Mouse (Mus musculus) heart, embryonic 14.5 days (tissue): ENCODE measurements around the gene Pnpla2. TPM values are rescaled to one million over a fixed set of nuclear protein-coding genes. Genes with fewer than 3 reads are reported as not detected.
"Not testable (repeated sequence)": the region's sequence is repeated elsewhere in the genome, so short reads cannot be mapped to it uniquely, and the experiment has no call there.

Experiments
- ATAC-seq: fragments of 200-750 bp; cut with Nextera tagmentation; 2 replicates; pipeline ENCODE4 v1.8.0; 2017; ENCODE audit warnings: low read depth, moderate TSS enrichment; ENCODE audit not compliant: insufficient number of reproducible peaks, insufficient read depth, low FRiP score
- H3K27ac ChIP-seq, 2 experiments: fragments of 200-500 bp in 1 of 2; fragments of 300-500 bp in 1 of 2; sonication (generic) in 1 of 2; replicated peaks in 1 of 2; 2 replicates each; pipeline ENCODE4 v1.5.1; 2012 to 2014; ENCODE audit warnings: low read depth in 2 of 2, low read length in 2 of 2, control low read depth in 1 of 2, mild to moderate bottlenecking in 1 of 2, mixed read lengths in 1 of 2; ENCODE audit not compliant: control insufficient read depth in 1 of 2, insufficient read depth in 1 of 2
- H3K27me3 ChIP-seq: fragments of 300-500 bp; sonication (generic); 2 replicates; pipeline ENCODE4 v1.6.1; 2014; ENCODE audit warnings: mild to moderate bottlenecking, low read length, control low read depth; ENCODE audit not compliant: control insufficient read depth, insufficient read depth
- H3K36me3 ChIP-seq: fragments of 300-500 bp; sonication (generic); 2 replicates; pipeline ENCODE4 v1.6.1; 2014; ENCODE audit warnings: mild to moderate bottlenecking, control low read depth, low read length, mixed read lengths; ENCODE audit not compliant: control insufficient read depth, insufficient read depth
- H3K4me1 ChIP-seq, 2 experiments: fragments of 200-500 bp in 1 of 2; fragments of 300-500 bp in 1 of 2; sonication (generic) in 1 of 2; 2 replicates each; pipeline ENCODE4 v1.6.1; 2012 to 2014; ENCODE audit warnings: low read length in 2 of 2, control low read depth in 1 of 2, mixed read lengths in 1 of 2; ENCODE audit not compliant: control insufficient read depth in 2 of 2, insufficient read depth in 2 of 2
- H3K4me2 ChIP-seq: fragments of 300-500 bp; sonication (generic); 2 replicates; pipeline ENCODE4 v1.6.1; 2014; ENCODE audit warnings: mild to moderate bottlenecking, low read length
- H3K4me3 ChIP-seq, 2 experiments: fragments of 200-500 bp in 1 of 2; fragments of 300-500 bp in 1 of 2; sonication (generic) in 1 of 2; 2 replicates each; pipeline ENCODE4 v1.5.1; 2012 to 2014; ENCODE audit warnings: low read length in 2 of 2, mild to moderate bottlenecking in 2 of 2, control low read depth in 1 of 2, low read depth in 1 of 2, moderate library complexity in 1 of 2; ENCODE audit not compliant: control insufficient read depth in 1 of 2, insufficient read depth in 1 of 2
- H3K9ac ChIP-seq: fragments of 300-500 bp; sonication (generic); 2 replicates; pipeline ENCODE4 v1.6.1; 2014; ENCODE audit warnings: mild to moderate bottlenecking, low read length
- H3K9me3 ChIP-seq: fragments of 300-500 bp; sonication (generic); 2 replicates; pipeline ENCODE4 v1.6.1; 2016; ENCODE audit warnings: low read length, control low read depth; ENCODE audit not compliant: control insufficient read depth
- WGBS: fragments of 180-500 bp; shearing (Covaris S2); extraction: QIAGEN DNeasy Blood & Tissue Kit; methylation state at CpG from one replicate; pipeline ENCODE4 v1.1.7; 2014; 5-methylcytosine and 5-hydroxymethylcytosine counted together
- polyA plus RNA-seq: library from polyadenylated mRNA; unstranded; fragments of >200 nt; fragmentation: Nextera tagmentation; extraction: Ambion mirVana; gene quantifications from 2 replicates; pipeline ENCODE4 v1.2.1, GENCODE M21; 2014

Gene Pnpla2
- 48.7 and 49.0 TPM in 2 replicates for polyA plus RNA-seq

DNA sequence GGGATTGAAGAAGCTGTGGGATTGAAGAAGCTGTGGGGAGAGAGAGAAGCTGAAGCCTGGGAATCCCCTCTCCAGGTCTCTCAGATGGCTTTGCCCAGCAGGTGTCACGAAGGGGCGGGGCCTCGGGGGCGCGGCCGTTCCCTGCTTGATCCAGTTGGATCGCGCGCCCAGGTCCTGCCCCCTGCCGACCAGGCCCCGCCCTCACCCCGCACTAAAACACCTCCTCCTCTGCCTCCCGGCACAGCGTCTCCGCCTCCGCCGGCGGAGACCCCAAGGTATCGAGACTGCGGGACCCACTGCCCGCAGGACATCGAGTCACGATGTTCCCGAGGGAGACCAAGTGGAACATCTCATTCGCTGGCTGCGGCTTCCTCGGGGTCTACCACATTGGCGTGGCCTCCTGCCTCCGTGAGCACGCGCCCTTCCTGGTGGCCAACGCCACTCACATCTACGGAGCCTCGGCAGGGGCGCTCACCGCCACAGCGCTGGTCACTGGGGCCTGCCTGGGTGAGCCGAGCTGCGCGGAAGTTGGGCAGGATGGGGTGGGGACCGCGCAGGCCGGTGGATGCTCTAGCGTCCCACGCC, at the start of gene Pnpla2:
Gene Pnpla2, plus strand, starts transcription at position 232 of the 585 bp plus-strand sequence.
- peak; percentile 81 for ATAC-seq

DNA sequence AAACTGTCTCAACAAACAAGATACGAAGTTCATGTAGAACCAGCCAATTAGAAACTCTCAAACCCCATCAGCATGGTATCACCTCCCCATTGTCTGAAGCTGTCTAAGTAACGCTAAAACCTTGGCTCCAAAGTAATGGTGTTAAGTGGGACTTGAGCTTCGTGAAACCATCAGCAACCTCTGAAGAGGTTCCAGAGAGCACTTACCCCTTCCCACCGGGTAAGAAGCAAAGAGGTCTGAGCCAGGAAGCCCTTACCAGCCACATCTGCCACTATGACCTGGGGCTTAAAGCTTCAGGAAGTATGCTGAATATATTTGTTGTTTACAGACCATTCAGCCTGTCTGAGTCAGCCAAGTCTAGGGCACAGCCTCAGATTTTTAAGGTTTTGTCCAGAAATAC, 49.5 kb upstream of the Pnpla2 start:
- Histone ChIP-seq H3K27ac (no peak overlapping the region), H3K27me3 (no peaks in the 10 kb centered on the region), H3K9me3 (no peaks in the 10 kb centered on the region), H3K4me1 (peaks cover 2 to 4% of the 10 kb centered on the region in 2 experiments; a peak in 1 of 4 replicates), H3K9ac (no peak overlapping the region), H3K4me2 (no peak overlapping the region), H3K36me3 (peaks cover 66% of the 10 kb centered on the region), H3K4me3 (no peak overlapping the region)
- 67% methylated on average over 4 of the region's 4 CpGs for WGBS
- no peak for ATAC-seq

More for the DNA sequence above, at the start of gene Pnpla2:
- H3K27ac ChIP-seq: peak within 1 kb of the TSS; percentile 84 to 88
- peak within 1 kb of the TSS; percentile 85 for H3K9ac ChIP-seq
- no peaks in the 10 kb centered on the region for H3K9me3 ChIP-seq
- H3K4me2 ChIP-seq: peak within 1 kb of the TSS; percentile 94
- peaks cover 7 to 12% of the 10 kb centered on the region in 2 experiments; a peak in 3 of 4 replicates for H3K4me1 ChIP-seq
- H3K4me3 ChIP-seq: peak within 1 kb of the TSS; percentile 63 to 74
- H3K27me3 ChIP-seq: no peaks in the 10 kb centered on the region
- under 1% methylated on average over 44 of the region's 45 CpGs for WGBS
- peaks cover 49% of the 10 kb centered on the region for H3K36me3 ChIP-seq

DNA sequence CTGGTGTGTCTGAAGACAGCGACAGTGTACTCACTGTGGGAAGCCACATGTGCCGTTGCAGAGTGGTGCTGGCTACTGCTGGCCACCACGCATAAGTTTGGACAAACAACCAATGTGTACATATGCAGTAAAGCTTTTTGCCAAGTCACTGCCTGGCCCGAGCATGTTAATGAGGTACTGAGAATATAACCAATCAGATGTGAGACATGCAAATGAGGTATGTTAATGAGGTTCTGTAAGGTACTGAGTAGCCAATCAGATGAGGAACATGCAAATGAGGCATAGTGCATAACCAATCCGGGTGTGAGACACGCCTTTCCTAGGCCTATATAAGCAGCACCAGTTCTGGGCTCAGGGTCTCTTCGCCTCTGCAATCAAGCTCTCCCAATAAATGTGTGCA, 47.3 kb upstream of the Pnpla2 start:
- not testable (repeated sequence) for H3K4me3 ChIP-seq, H3K9ac ChIP-seq, H3K27ac ChIP-seq, ATAC-seq, H3K4me1 ChIP-seq, H3K27me3 ChIP-seq, H3K9me3 ChIP-seq, H3K4me2 ChIP-seq
- WGBS: 97% methylated on average over 7 of the region's 7 CpGs
- peaks cover 57% of the 10 kb centered on the region for H3K36me3 ChIP-seq

DNA sequence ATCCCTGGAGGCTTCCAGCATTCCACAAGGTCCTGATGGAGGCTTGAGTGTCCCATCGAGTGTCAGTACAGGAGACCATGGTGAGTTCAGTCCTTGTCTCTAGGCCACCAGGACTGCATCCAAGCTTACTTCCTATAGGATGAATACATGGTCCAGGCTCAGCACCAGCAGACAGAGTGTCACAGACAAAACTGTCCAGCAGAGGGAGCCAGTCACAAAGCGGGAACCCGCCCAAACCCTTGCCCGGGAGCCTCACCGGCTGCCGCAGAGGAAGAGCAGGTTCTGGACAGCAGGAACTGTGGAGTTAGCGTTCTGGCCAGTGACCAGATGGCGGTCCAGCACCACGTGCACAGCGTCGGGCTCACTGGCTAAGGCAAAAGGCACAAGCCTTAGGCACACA, 46.2 kb upstream of the Pnpla2 start:
- H3K4me1 ChIP-seq: peaks cover 2 to 10% of the 10 kb centered on the region in 2 experiments; a peak in 2 of 4 replicates
- WGBS: 17% methylated on average over 11 of the region's 11 CpGs
- H3K36me3 ChIP-seq: peaks cover 47% of the 10 kb centered on the region
- H3K9me3 ChIP-seq: no peaks in the 10 kb centered on the region
- H3K27me3 ChIP-seq: no peaks in the 10 kb centered on the region
- H3K27ac ChIP-seq: no peak overlapping the region
- no peak overlapping the region for H3K4me2 ChIP-seq
- no peak overlapping the region; the same call in 1 of the 2 replicates for H3K9ac ChIP-seq
- H3K4me3 ChIP-seq: no peak overlapping the region
- no peak for ATAC-seq

DNA sequence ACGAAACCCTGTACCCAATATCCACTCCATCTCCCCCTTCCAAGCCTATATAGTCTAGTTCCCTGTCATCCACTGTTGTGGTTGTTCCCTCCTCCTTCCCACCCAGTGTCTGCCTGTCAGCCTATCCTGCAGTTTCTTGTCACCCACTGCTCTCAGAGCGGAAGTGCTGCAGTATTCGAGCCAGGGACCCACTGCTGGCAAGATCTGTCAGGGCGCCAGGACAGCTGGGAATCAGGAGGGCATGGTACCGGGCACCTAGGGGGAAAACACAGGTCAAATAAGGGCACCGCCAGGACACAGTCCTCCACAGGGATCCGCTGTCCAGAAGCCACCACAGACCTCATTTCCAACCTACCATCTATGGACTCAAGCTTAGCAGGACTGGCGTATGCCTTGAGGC, 44.4 kb upstream of the Pnpla2 start:
- no peak overlapping the region; the same call in 1 of the 2 replicates for H3K9ac ChIP-seq
- WGBS: 87% methylated on average over 8 of the region's 8 CpGs

DNA sequence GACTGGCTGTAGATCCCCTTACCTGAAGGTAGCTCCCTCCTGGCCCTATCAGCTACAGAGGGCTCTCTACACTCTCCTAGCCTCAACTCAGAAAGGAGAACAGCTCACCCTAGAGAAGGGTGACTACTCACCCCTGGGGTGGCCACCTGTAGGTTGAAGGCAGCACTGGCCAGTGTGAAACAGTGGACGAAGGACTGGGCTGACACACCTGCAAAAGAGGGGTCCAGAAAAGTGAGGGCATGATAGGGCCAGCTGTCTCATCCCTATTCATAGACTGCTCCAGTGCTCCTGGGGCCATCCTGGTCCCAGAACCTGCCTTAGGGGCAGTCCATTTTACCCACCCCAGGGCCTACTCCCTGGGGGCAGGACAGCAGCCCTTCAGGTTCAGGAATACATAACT, 43.3 kb upstream of the Pnpla2 start:
- peaks cover 40% of the 10 kb centered on the region for H3K36me3 ChIP-seq
- ATAC-seq: no peak
- WGBS: 88% methylated on average over 1 of the region's 1 CpGs

More for the DNA sequence above, 44.4 kb upstream of the Pnpla2 start:
- Histone ChIP-seq H3K9me3 (no peaks in the 10 kb centered on the region), H3K36me3 (peaks cover 40% of the 10 kb centered on the region), H3K27ac (no peak overlapping the region), H3K4me1 (peaks cover 2 to 10% of the 10 kb centered on the region in 2 experiments; a peak in 3 of 4 replicates), H3K27me3 (no peaks in the 10 kb centered on the region), H3K4me3 (no peak overlapping the region), H3K4me2 (no peak overlapping the region)
- no peak for ATAC-seq

DNA sequence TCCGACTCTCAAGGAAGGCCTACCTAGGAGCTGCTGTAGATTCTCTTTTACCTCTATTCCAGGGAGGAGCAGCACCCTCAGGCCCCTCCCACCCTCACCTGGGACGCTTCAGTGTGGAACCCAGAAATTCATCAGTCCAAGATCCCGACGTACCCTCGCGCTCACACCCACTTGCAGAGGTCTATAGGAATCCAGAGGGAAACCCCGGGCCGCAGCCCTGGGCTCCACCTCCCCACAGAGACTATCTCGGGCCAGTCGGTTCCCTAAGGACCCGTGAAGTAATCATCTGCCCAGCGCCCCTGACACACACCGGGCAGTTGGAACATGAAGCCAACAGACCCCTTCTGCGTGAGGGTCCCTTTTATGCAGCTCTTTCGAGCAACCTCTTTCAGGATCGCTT, 41.7 kb upstream of the Pnpla2 start:
- H3K36me3 ChIP-seq: peaks cover 35% of the 10 kb centered on the region
- H3K9me3 ChIP-seq: no peaks in the 10 kb centered on the region
- peak overlapping the region; percentile 94 for H3K4me2 ChIP-seq
- peak overlapping the region; percentile 76 to 80 for H3K27ac ChIP-seq
- 6% methylated on average over 16 of the region's 16 CpGs for WGBS
- H3K27me3 ChIP-seq: no peaks in the 10 kb centered on the region
- 0 out of 2 replicates have a peak, but pooled peaks have one; percentile 1 for ATAC-seq
- peak overlapping the region; percentile 93 for H3K9ac ChIP-seq
- peak overlapping the region; percentile 82 to 86 for H3K4me3 ChIP-seq
- peaks cover 2 to 10% of the 10 kb centered on the region in 2 experiments; a peak in 3 of 4 replicates for H3K4me1 ChIP-seq

More for the DNA sequence above, 43.3 kb upstream of the Pnpla2 start:
- Histone ChIP-seq H3K27ac (no peak overlapping the region), H3K4me2 (no peak overlapping the region), H3K4me3 (no peak overlapping the region), H3K4me1 (peaks cover 2 to 10% of the 10 kb centered on the region in 2 experiments; a peak in 3 of 4 replicates), H3K27me3 (no peaks in the 10 kb centered on the region), H3K9ac (no peak overlapping the region), H3K9me3 (no peaks in the 10 kb centered on the region)
